Mouse (Mus musculus) regulatory T cell (primary cell): ENCODE results near the gene Fpr1.
"Not testable (repeated sequence)": the region's sequence is repeated elsewhere in the genome, so short reads cannot be mapped to it uniquely, and the experiment has no call there.

ENCODE experiments used
- in situ Hi-C: fragments of 300-600 bp; cut with MboI, MseI; formaldehyde crosslinking; loops from one replicate; pipeline ENCODE4 v1.15.1; 2025; ENCODE audit warnings: high pct_unique_total_duplicates

The Fpr1 gene

GRCm38 (mm10) chr17:17883840-17884239 is at the start of gene Fpr1:
TSS of gene Fpr1 (minus strand) at chr17:17883940.
- in situ Hi-C loops: no loop called here

GRCm38 (mm10) chr17:17917782-17918181 is 34.0 kb upstream of the Fpr1 start:
- in situ Hi-C loops: no loop called here

- in situ Hi-C loops: no loop called here
Measured at GRCm38 (mm10) chr17:17917376-17917775, 33.6 kb upstream of the Fpr1 start.

GRCm38 (mm10) chr17:17912618-17913017 is 28.9 kb upstream of the Fpr1 start:
- in situ Hi-C loops: not testable (repeated sequence)

GRCm38 (mm10) chr17:17909636-17910421 is 26.1 kb upstream of the Fpr1 start:
- in situ Hi-C loops: no loop called here

GRCm38 (mm10) chr17:17900768-17901167 is 17.0 kb upstream of the Fpr1 start:
- in situ Hi-C loops: no loop called here

- in situ Hi-C loops: loop anchor here (5.0 kb wide), 1 partner anchor 132 kb away; no protein-coding TSS in a partner anchor
Measured at GRCm38 (mm10) chr17:17899268-17899667, 15.5 kb upstream of the Fpr1 start.

- in situ Hi-C loops: loop anchor here (5.0 kb wide), 1 partner anchor 129 kb away; no protein-coding TSS in a partner anchor
Measured at GRCm38 (mm10) chr17:17896039-17896438, 12.3 kb upstream of the Fpr1 start.

GRCm38 (mm10) chr17:17889732-17890425 is 6.1 kb upstream of the Fpr1 start:
- in situ Hi-C loops: no loop called here

GRCm38 (mm10) chr17:17887774-17888248 is 4.1 kb upstream of the Fpr1 start, which contains the start of the genes Fpr2 and Fpr3:
TSS of gene Fpr2 (plus strand) at chr17:17887824.
TSS of gene Fpr3 (plus strand) at chr17:17887852.
- in situ Hi-C loops: no loop called here

- in situ Hi-C loops: no loop called here
Measured at GRCm38 (mm10) chr17:17882672-17883071, 1.1 kb downstream of the Fpr1 start.

- in situ Hi-C loops: no loop called here
Measured at GRCm38 (mm10) chr17:17879347-17879746, 4.4 kb downstream of the Fpr1 start.

GRCm38 (mm10) chr17:17871697-17872096 is 12.0 kb downstream of the Fpr1 start:
- in situ Hi-C loops: no loop called here

GRCm38 (mm10) chr17:17870892-17871550 is 12.7 kb downstream of the Fpr1 start:
- in situ Hi-C loops: no loop called here

GRCm38 (mm10) chr17:17866801-17867469 is 16.8 kb downstream of the Fpr1 start:
- in situ Hi-C loops: no loop called here

GRCm38 (mm10) chr17:17865168-17865567 is 18.6 kb downstream of the Fpr1 start:
- in situ Hi-C loops: no loop called here

- in situ Hi-C loops: no loop called here
Measured at GRCm38 (mm10) chr17:17862360-17862759, 21.4 kb downstream of the Fpr1 start.

- in situ Hi-C loops: no loop called here
Measured at GRCm38 (mm10) chr17:17860110-17860509, 23.6 kb downstream of the Fpr1 start.

GRCm38 (mm10) chr17:17857446-17857845 is 26.3 kb downstream of the Fpr1 start:
- in situ Hi-C loops: no loop called here

- in situ Hi-C loops: no loop called here
Measured at GRCm38 (mm10) chr17:17856612-17857011, 27.1 kb downstream of the Fpr1 start.

- in situ Hi-C loops: no loop called here
Measured at GRCm38 (mm10) chr17:17855064-17855838, 28.5 kb downstream of the Fpr1 start, which contains the start of gene Has1. TSS of gene Has1 (minus strand) at chr17:17855205.
